Mouse (Mus musculus) Patski (cell line): Measurements from ENCODE around the gene Rcbtb2. TPM values are rescaled to one million over a fixed set of nuclear protein-coding genes. Genes with fewer than 3 reads are reported as not detected.
"Not testable (repeated sequence)": the region's sequence is repeated elsewhere in the genome, so short reads cannot be mapped to it uniquely, and the experiment has no call there.

Source experiments
- ATAC-seq: fragments of 100-300 bp; one replicate; pipeline ENCODE4 v1.8.0; 2021
- CTCF ChIA-PET: fragments of 350-600 bp; sonication (Branson Sonifier 250); formaldehyde crosslinking; loops from one replicate; lab custom pipeline; 2022; ENCODE audit warnings: inconsistent platforms; lab: Charles Lee
- POLR2A ChIA-PET: fragments of 350-600 bp; sonication (Branson Sonifier 250); formaldehyde crosslinking; loops from one replicate; lab custom pipeline; 2022; ENCODE audit warnings: antibody characterized with exemption, inconsistent platforms; lab: Charles Lee
- DNase-seq: peaks from one replicate; pipeline ENCODE4 v3.0.0-alpha.2; 2011; ENCODE audit warnings: low read depth, low spot score
- H3K27me3 ChIP-seq: fragments of 371-371 bp; one replicate; pipeline ENCODE4 v1.5.1; 2021
- CTCF ChIP-seq: fragments of 100-300 bp; IDR thresholded peaks from one replicate; pipeline ENCODE4 v1.5.1; 2021
- in situ Hi-C: fragments of 300-500 bp; cut with MboI; formaldehyde crosslinking; loops from 3 replicates; pipeline ENCODE4 v1.11.1; 2018; ENCODE audit warnings: low pct_unique_long_range_greater_than_20kb, mixed read lengths
- polyA plus RNA-seq: library from polyadenylated mRNA; unstranded; gene quantifications from one replicate; pipeline ENCODE4 v1.2.3, GENCODE M21; 2021

Rcbtb2 gene
- 44.4 TPM for polyA plus RNA-seq

DNA sequence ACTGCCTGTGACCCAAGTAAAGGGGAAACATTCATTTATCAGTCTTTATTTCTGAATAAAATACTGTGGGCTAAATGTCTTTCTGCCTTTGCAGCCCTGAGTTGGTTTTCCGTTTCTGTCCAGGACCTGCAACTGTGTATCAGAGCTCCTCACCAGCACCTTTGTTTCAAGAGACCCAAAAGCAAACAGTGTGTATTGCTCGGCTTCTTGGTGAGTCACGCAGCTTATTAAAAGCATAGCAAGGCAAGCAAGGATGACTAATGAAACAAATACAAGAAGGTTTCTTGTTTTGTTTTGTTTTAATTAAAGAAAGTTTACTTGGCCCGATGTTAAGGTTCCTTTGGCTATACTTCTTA is at the start of gene Rcbtb2:
TSS of gene Rcbtb2 (plus strand) at position 115 of the 356 bp plus-strand sequence.
- H3K27me3 ChIP-seq = no peaks in the 10 kb centered on the region
- in situ Hi-C loops = no loop called here
- ChIA-PET CTCF (interaction anchor here (1.3 to 1.6 kb wide), 4 partner anchors 15 to 352 kb away, joined by 3 to 4 read pairs (median 3); no protein-coding TSS in a partner anchor), POLR2A (no interaction called here)
- ATAC-seq = no peak
- no peak for TF ChIP-seq CTCF
- no peak for DNase-seq

DNA sequence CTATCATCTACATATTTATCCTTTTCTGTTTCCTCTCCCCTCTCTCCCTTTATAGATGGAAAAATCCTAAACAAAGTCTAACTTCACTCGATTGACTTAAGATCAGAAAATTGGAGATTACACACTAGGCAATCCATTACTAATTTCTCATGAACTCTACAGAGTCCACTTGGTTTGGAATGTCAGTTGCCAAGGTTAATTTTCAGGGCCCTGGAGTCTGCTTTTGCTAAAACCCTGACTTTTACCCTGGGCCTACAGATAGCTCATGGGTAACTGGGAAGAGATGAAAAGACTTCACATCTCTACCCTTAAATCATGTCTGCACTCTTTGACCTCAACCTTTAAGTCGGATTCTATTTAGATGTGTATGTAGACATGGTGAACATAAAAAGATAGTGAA is 39.3 kb upstream of the Rcbtb2 start:
- TF ChIP-seq CTCF = no peak
- H3K27me3 ChIP-seq = peaks cover 32% of the 10 kb centered on the region
- CTCF ChIA-PET = no interaction called here
- DNase-seq (no peak), ATAC-seq (no peak)
- in situ Hi-C loops = no loop called here
- POLR2A ChIA-PET = no interaction called here

- no peak for TF ChIP-seq CTCF
- DNase-seq (no peak), ATAC-seq (no peak)
- in situ Hi-C loops = no loop called here
- ChIA-PET CTCF (interaction anchor here (0.9 kb wide), 1 partner anchor 12 kb away, joined by 6 read pairs; no protein-coding TSS in a partner anchor), POLR2A (interaction anchor here (0.7 kb wide), 1 partner anchor 102 kb away, joined by 3 read pairs; no protein-coding TSS in a partner anchor)
- H3K27me3 ChIP-seq = peaks cover 31% of the 10 kb centered on the region
These were observed 36.4 kb upstream of the Rcbtb2 start for GRCm38 (mm10) chr14:73086425-73086824.

DNA sequence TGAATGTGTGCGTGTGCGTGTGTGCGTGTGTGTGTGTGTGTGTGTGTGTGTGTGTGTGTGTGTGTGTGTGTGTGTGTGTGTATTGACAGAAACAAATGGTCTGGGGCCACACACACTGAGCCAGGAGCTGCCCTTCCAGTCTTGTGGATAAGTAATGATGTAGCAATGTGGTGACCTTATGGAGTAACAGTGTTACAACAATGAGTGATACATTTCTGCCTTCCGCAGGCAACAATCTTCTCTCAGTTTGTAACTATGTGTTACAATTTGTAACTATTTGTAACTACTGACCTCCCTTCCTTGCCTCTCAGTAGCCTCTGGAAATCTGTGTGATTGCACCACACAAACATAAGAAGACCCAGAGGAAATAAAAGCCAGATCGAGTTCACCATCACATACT is 35.6 kb upstream of the Rcbtb2 start:
- DNase-seq (no peak), ATAC-seq (no peak)
- CTCF ChIA-PET = no interaction called here
- peaks cover 31% of the 10 kb centered on the region for H3K27me3 ChIP-seq
- POLR2A ChIA-PET = interaction anchor here (0.7 kb wide), 1 partner anchor 103 kb away, joined by 3 read pairs; no protein-coding TSS in a partner anchor
- no peak for TF ChIP-seq CTCF
- in situ Hi-C loops = no loop called here

DNA sequence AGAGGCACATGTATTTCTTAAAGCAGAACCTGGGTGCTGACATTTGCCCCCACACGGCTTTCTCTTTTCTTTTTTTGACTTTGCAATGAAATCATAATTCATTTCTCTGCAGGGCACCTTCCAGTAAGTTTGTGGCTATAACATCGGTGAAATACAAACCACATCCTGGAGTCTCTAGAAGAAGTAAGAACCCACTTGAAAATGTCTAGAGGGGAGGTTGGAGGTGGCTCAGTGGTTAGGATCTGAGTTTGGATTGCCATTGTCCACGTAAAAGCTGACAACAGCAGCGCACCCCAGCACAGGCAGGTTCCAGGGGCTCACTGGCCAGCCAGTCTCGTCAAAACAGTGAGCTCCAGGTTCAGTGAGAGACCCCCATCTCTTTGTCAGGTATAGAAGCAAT is 35.1 kb upstream of the Rcbtb2 start:
- ChIA-PET CTCF (no interaction called here), POLR2A (no interaction called here)
- H3K27me3 ChIP-seq = peaks cover 26% of the 10 kb centered on the region
- in situ Hi-C loops = no loop called here
- no peak for TF ChIP-seq CTCF
- ATAC-seq (no peak), DNase-seq (no peak)

DNA sequence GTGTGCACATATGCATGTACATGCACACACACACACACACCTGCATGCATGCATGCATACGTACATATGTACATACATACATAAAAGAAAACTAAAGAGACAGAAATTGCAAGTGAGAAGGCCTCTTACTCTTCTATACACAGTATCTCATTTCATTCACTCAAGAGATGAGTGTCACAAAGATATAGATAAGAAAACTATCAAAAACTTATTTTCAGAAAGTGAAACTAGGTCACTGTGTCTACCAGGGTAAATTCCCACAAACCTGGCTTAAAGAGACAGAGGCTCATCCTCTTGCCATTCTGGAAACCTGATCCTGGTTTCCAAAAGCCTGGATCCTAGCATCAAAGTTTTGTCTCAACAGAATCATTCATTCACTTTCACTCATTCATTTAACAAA is 34.6 kb upstream of the Rcbtb2 start:
- CTCF ChIA-PET = interaction anchor here (1.3 to 1.5 kb wide), 2 partner anchors 9 to 22 kb away, joined by 4 to 5 read pairs; no protein-coding TSS in a partner anchor
- in situ Hi-C loops = no loop called here
- peaks cover 21% of the 10 kb centered on the region for H3K27me3 ChIP-seq
- no peak for DNase-seq
- POLR2A ChIA-PET = no interaction called here
- TF ChIP-seq CTCF = no peak
- ATAC-seq = no peak

GRCm38 (mm10) chr14:73092871-73093270 is 30.0 kb upstream of the Rcbtb2 start:
- CTCF ChIA-PET = interaction anchor here (1.1 kb wide), 1 partner anchor 210 kb away, joined by 4 read pairs; no protein-coding TSS in a partner anchor
- TF ChIP-seq CTCF = no peak
- ATAC-seq = no peak
- POLR2A ChIA-PET = no interaction called here
- H3K27me3 ChIP-seq = peaks cover 9% of the 10 kb centered on the region
- no peak for DNase-seq
- in situ Hi-C loops = loop anchor here (10.0 kb wide), 1 partner anchor 708 kb away; no protein-coding TSS in a partner anchor

DNA sequence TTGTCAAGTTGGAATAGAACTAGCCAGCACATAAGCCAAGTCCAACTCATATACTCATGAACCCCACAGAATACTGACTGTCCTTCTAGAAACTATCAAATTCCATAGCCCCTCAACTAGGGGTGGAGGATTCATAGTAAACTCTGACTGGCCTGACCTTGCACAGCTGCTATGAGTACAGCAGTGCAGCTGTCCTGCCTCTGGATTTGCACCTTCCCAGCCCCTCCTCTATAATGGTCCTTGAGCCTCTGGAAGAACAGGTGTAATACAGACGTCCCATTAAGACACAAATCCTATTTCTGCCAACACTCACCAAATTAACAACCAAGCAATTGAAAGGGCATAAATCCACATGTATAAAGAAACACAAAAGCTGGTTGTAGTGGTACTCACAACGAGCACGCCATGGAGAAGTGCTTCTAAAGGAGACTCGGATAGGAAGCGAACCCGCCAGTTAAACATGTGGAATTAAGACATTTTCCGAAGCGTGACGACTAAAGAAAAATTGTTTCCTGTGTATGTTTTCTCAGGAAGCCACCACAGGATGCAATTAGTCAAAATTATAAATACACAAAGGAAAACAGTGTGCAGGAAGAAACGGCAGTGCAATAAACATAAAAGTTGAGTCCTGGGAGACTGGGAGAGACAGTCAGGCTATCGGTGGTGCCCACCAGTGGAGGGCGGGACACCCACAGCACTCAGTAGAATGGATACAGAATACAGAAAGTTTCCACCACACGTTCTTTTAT is 27.9 kb upstream of the Rcbtb2 start:
- POLR2A ChIA-PET = no interaction called here
- DNase-seq = no peak

GRCm38 (mm10) chr14:73098677-73099387 is 24.0 kb upstream of the Rcbtb2 start:
- H3K27me3 ChIP-seq = peaks cover 8% of the 10 kb centered on the region
- DNase-seq (no peak), ATAC-seq (peak; percentile 17)
- ChIA-PET POLR2A (interaction anchor here (0.8 kb wide), 1 partner anchor 721 kb away, joined by 3 read pairs; no protein-coding TSS in a partner anchor), CTCF (interaction anchor here (0.8 to 2.2 kb wide), 2 partner anchors 10 to 13 kb away, joined by 3 to 6 read pairs; no protein-coding TSS in a partner anchor)
- in situ Hi-C loops = loop anchor here (10.0 kb wide), 1 partner anchor 714 kb away; no protein-coding TSS in a partner anchor
- peak; percentile 73 for TF ChIP-seq CTCF

More for the DNA sequence above, 27.9 kb upstream of the Rcbtb2 start:
- peaks cover 6% of the 10 kb centered on the region for H3K27me3 ChIP-seq
- TF ChIP-seq CTCF = no peak
- CTCF ChIA-PET = no interaction called here
- in situ Hi-C loops = loop anchor here (10.0 kb wide), 1 partner anchor 710 kb away; no protein-coding TSS in a partner anchor
- ATAC-seq = no peak

- ATAC-seq (no peak), DNase-seq (no peak)
- in situ Hi-C loops = loop anchor here (10.0 kb wide), 1 partner anchor 372 kb away; no protein-coding TSS in a partner anchor
- peaks cover 7% of the 10 kb centered on the region for H3K27me3 ChIP-seq
- ChIA-PET CTCF (no interaction called here), POLR2A (no interaction called here)
- no peak for TF ChIP-seq CTCF
These were observed 20.5 kb upstream of the Rcbtb2 start for GRCm38 (mm10) chr14:73102270-73102865.

GRCm38 (mm10) chr14:73102986-73103385 is 19.9 kb upstream of the Rcbtb2 start:
- DNase-seq, CTCF ChIA-PET, ATAC-seq, H3K27me3 ChIP-seq, POLR2A ChIA-PET: not testable (repeated sequence)
- in situ Hi-C loops = loop anchor here (10.0 kb wide), 1 partner anchor 372 kb away; no protein-coding TSS in a partner anchor
